Mouse (Mus musculus) layer of hippocampus, postnatal 36 days (tissue): ENCODE measurements around the gene Mapk10. TPM values are rescaled to one million over a fixed set of nuclear protein-coding genes. Genes with fewer than 3 reads are reported as not detected.

Source experiments
- DNase-seq, 2 experiments: peaks; one replicate each; pipeline ENCODE4 v3.0.0; 2022
- total RNA-seq, 2 experiments: library from RNA; stranded (reverse); gene quantifications; 2 replicates each; pipeline ENCODE4 v1.2.3; 2021

The Mapk10 gene
- total RNA-seq, 2 experiments from 2014 or later = 417 to 454 TPM

- DNase-seq = no peak
Observed at GRCm38 (mm10) chr5:103164022-103164421, 47.1 kb downstream of the Mapk10 start.

- DNase-seq = no peak
Observed at GRCm38 (mm10) chr5:103161574-103161973, 49.6 kb downstream of the Mapk10 start.

- DNase-seq = peak; percentile 46 to 62
Observed at GRCm38 (mm10) chr5:103161196-103161540, 50.0 kb downstream of the Mapk10 start.

GRCm38 (mm10) chr5:103160314-103161195 lies 50.6 kb downstream of the Mapk10 start:
- no peak for DNase-seq

GRCm38 (mm10) chr5:103140935-103141334 lies 70.2 kb downstream of the Mapk10 start:
- DNase-seq = no peak

GRCm38 (mm10) chr5:103134839-103135238 lies 76.3 kb downstream of the Mapk10 start:
- DNase-seq = no peak

GRCm38 (mm10) chr5:103133626-103134025 lies 77.5 kb downstream of the Mapk10 start:
- no peak for DNase-seq

- no peak for DNase-seq
Observed at GRCm38 (mm10) chr5:103132814-103133213, 78.3 kb downstream of the Mapk10 start.

- no peak for DNase-seq
Observed at GRCm38 (mm10) chr5:103119618-103120017, 91.5 kb downstream of the Mapk10 start.

- no peak for DNase-seq
Observed at GRCm38 (mm10) chr5:103115571-103115970, 95.6 kb downstream of the Mapk10 start.

GRCm38 (mm10) chr5:103112471-103112870 lies 98.7 kb downstream of the Mapk10 start:
- no peak for DNase-seq

GRCm38 (mm10) chr5:103109409-103109808 lies 101.7 kb downstream of the Mapk10 start:
- DNase-seq = no peak

- no peak for DNase-seq
Observed at GRCm38 (mm10) chr5:103105441-103106414, 105.4 kb downstream of the Mapk10 start.

- DNase-seq = no peak
Observed at GRCm38 (mm10) chr5:103104082-103104481, 107.1 kb downstream of the Mapk10 start.

- no peak for DNase-seq
Observed at GRCm38 (mm10) chr5:103102876-103103393, 108.2 kb downstream of the Mapk10 start.

GRCm38 (mm10) chr5:103102176-103102575 lies 109.0 kb downstream of the Mapk10 start:
- DNase-seq = no peak

- no peak for DNase-seq
Observed at GRCm38 (mm10) chr5:103094166-103094565, 117.0 kb downstream of the Mapk10 start.

GRCm38 (mm10) chr5:103085844-103086243 lies 125.3 kb downstream of the Mapk10 start:
- DNase-seq = no peak

GRCm38 (mm10) chr5:103075451-103075850 lies 135.7 kb downstream of the Mapk10 start:
- no peak for DNase-seq

- no peak for DNase-seq
Observed at GRCm38 (mm10) chr5:103072200-103072825, 138.8 kb downstream of the Mapk10 start.

- no peak for DNase-seq
Observed at GRCm38 (mm10) chr5:103071006-103071612, 140.0 kb downstream of the Mapk10 start.
